Mouse (Mus musculus): ENCODE measurements at regions not wholly inside any gene's neighbourhood (a gene's known extent, or its start where the extent isn't known, plus 50 kb on each side); places are given as distances from the start of the nearest gene placed in this dataset.
"Not testable (repeated sequence)": the region's sequence is repeated elsewhere in the genome, so short reads cannot be mapped to it uniquely, and the experiment has no call there.

- in situ Hi-C loops (cut with MboI, MseI) = no loop called here
These were observed 80.0 kb downstream of the Nfkbiz start for GRCm38 (mm10) chr16:55758707-55759067.

GRCm38 (mm10) chr16:55757952-55758706 is 80.6 kb downstream of the Nfkbiz start:
- in situ Hi-C loops (cut with MboI, MseI) = no loop called here

- in situ Hi-C loops (cut with MboI, MseI) = not testable (repeated sequence)
These were observed 81.3 kb downstream of the Nfkbiz start for GRCm38 (mm10) chr16:55757422-55757815.

GRCm38 (mm10) chr16:55756764-55757421 is 81.8 kb downstream of the Nfkbiz start:
- in situ Hi-C loops (cut with MboI, MseI) = no loop called here

- in situ Hi-C loops (cut with MboI, MseI) = no loop called here
These were observed 83.3 kb downstream of the Nfkbiz start for GRCm38 (mm10) chr16:55755309-55755832.

- in situ Hi-C loops (cut with MboI, MseI) = loop anchor here (5.0 kb wide), 1 partner anchor 88 kb away; no protein-coding TSS in a partner anchor
These were observed 84.5 kb downstream of the Nfkbiz start for GRCm38 (mm10) chr16:55754092-55754763.

GRCm38 (mm10) chr16:55753380-55753779 is 85.3 kb downstream of the Nfkbiz start:
- in situ Hi-C loops (cut with MboI, MseI) = loop anchor here (5.0 kb wide), 1 partner anchor 89 kb away; no protein-coding TSS in a partner anchor

GRCm38 (mm10) chr16:55747250-55747649 is 91.4 kb downstream of the Nfkbiz start:
- in situ Hi-C loops (cut with MboI, MseI) = no loop called here

GRCm38 (mm10) chr16:55746159-55746558 is 92.5 kb downstream of the Nfkbiz start:
- in situ Hi-C loops (cut with MboI, MseI) = no loop called here

GRCm38 (mm10) chr16:55745094-55745493 is 93.6 kb downstream of the Nfkbiz start:
- in situ Hi-C loops (cut with MboI, MseI) = no loop called here

- in situ Hi-C loops (cut with MboI, MseI) = no loop called here
These were observed 97.4 kb downstream of the Nfkbiz start for GRCm38 (mm10) chr16:55741099-55741863.

- in situ Hi-C loops (cut with MboI, MseI) = loop anchor here (5.0 kb wide), 1 partner anchor 96 kb away; no protein-coding TSS in a partner anchor
These were observed 100.0 kb downstream of the Nfkbiz start for GRCm38 (mm10) chr16:55738741-55739140.

- in situ Hi-C loops (cut with MboI, MseI) = loop anchor here (5.0 kb wide), 1 partner anchor 93 kb away; no protein-coding TSS in a partner anchor
These were observed 103.2 kb downstream of the Nfkbiz start for GRCm38 (mm10) chr16:55735476-55735968.

- in situ Hi-C loops (cut with MboI, MseI) = no loop called here
These were observed 104.4 kb downstream of the Nfkbiz start for GRCm38 (mm10) chr16:55734301-55734700.

GRCm38 (mm10) chr16:55733751-55734150 is 104.9 kb downstream of the Nfkbiz start:
- in situ Hi-C loops (cut with MboI, MseI) = no loop called here

- in situ Hi-C loops (cut with MboI, MseI) = no loop called here
These were observed 107.7 kb downstream of the Nfkbiz start for GRCm38 (mm10) chr16:55731003-55731402.

GRCm38 (mm10) chr16:55726538-55726937 is 112.2 kb downstream of the Nfkbiz start:
- in situ Hi-C loops (cut with MboI, MseI) = no loop called here

GRCm38 (mm10) chr16:55720430-55720829 is 118.3 kb downstream of the Nfkbiz start:
- in situ Hi-C loops (cut with MboI, MseI) = no loop called here

- in situ Hi-C loops (cut with MboI, MseI) = no loop called here
These were observed 128.7 kb downstream of the Nfkbiz start for GRCm38 (mm10) chr16:55710017-55710416.

GRCm38 (mm10) chr16:55706502-55706901 is 132.2 kb downstream of the Nfkbiz start:
- in situ Hi-C loops (cut with MboI, MseI) = no loop called here

- in situ Hi-C loops (cut with MboI, MseI) = loop anchor here (10.0 kb wide), 1 partner anchor 564 kb away; no protein-coding TSS in a partner anchor
These were observed 140.2 kb downstream of the Nfkbiz start for GRCm38 (mm10) chr16:55698489-55698892.
